Mouse (Mus musculus): ENCODE data around the gene Cpne9. TPM values are rescaled to one million over a fixed set of nuclear protein-coding genes. Genes with fewer than 3 reads are reported as not detected.

The Cpne9 gene
- polyA plus RNA-seq, 1 experiment, result not detected

DNA sequence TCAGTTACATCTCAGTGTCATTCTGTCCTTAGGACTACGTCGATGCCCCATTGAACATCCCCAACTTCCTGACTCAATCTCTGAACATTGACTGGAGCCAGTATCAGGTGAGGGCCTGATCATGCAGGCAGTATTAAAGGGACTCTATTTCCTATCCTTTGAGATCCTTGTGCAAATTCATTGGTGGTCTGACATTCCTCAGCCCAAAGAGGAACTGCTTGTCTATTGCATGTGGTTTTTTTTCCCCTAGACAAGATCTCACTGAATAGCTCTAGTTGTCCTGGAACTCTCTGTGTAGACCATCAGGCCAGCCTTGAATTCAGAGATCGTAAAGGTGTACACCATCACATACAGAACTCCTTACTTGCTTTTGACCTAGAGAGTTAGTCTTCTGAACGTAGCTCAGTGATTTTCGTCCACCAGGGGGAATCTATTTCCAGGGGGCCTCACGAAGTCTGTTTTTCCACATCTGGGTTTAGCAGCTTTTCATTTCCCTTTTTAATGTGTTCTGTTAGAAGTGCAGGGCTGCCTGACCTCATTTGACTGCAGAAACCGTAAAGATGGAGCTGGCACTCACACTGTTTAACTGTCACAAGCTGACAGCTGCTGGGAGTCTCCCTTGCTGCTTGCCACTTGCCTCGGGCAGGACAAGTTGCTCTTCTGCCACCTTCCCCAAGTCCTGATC is 20.8 kb upstream of the Cpne9 start:
- no peak overlapping the region for H3K27ac ChIP-seq (ENCODE audit: insufficient read depth, low read depth, low read length)
- TF ChIP-seq CTCF (IDR thresholded peaks at IDR 0.05; ENCODE audit: insufficient read depth, low read depth, low read length), result no peak
- no peak for TF ChIP-seq POLR2A (IDR thresholded peaks at IDR 0.05; ENCODE audit: insufficient read depth, low read depth, low read length)
- 78% methylated on average over 8 of the region's 8 CpGs for WGBS
- no peak overlapping the region for H3K4me3 ChIP-seq (ENCODE audit: insufficient read depth, low read depth, low read length)
- no peaks in the 10 kb centered on the region for H3K4me1 ChIP-seq (ENCODE audit: control insufficient read depth, insufficient read depth, low read length)

DNA sequence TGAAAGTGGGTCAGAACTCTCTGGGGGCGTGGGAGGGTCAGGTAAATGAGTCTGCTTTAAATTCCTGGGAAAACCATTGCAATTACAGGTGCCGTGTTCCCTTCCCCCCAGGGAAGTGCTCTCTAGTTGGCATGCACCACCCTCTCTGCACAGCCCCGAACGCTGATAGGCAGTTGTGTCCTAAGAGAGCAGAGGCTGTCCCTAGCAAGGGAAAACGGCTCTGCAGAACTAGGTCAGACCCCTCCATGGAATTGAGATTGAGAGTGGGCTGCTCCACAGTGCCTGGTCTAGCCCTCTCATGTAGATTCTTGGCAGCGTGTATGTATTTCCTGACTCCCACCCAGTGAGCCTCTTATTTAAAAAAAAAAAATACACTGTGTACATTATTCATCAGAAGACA is 18.6 kb upstream of the Cpne9 start:
- Histone ChIP-seq H3K4me3 (ENCODE audit: insufficient read depth, low read depth, low read length) (no peak overlapping the region), H3K4me1 (ENCODE audit: control insufficient read depth, insufficient read depth, low read length) (no peaks in the 10 kb centered on the region), H3K27ac (ENCODE audit: insufficient read depth, low read depth, low read length) (no peak overlapping the region)
- WGBS, result 77% methylated on average over 6 of the region's 6 CpGs
- no peak for TF ChIP-seq CTCF (IDR thresholded peaks at IDR 0.05; ENCODE audit: insufficient read depth, low read depth, low read length)
- no peak for TF ChIP-seq POLR2A (IDR thresholded peaks at IDR 0.05; ENCODE audit: insufficient read depth, low read depth, low read length)

DNA sequence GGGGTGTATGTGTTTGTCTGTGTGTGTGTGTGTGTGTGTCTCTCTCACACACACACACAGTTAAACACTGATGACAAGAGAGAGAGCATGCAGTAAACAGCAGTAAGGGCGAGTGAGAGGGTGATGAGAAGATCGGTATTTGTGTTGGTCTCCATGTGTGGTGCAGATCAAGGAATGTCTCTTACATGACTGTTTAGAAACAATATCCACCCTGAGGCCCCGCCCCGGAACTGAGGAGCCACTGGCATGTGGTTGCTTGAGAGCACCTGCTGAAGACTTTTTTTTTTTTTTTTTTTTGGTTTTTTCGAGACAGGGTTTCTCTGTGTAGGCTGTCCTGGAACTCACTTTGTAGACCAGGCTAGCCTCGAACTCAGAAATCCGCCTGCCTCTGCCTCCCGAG is 17.7 kb upstream of the Cpne9 start:
- no peak for TF ChIP-seq CTCF (IDR thresholded peaks at IDR 0.05; ENCODE audit: insufficient read depth, low read depth, low read length)
- TF ChIP-seq POLR2A (IDR thresholded peaks at IDR 0.05; ENCODE audit: insufficient read depth, low read depth, low read length), result no peak
- H3K27ac ChIP-seq (ENCODE audit: insufficient read depth, low read depth, low read length), result no peak overlapping the region
- no peaks in the 10 kb centered on the region for H3K4me1 ChIP-seq (ENCODE audit: control insufficient read depth, insufficient read depth, low read length)
- 93% methylated on average over 8 of the region's 8 CpGs for WGBS
- no peak overlapping the region for H3K4me3 ChIP-seq (ENCODE audit: insufficient read depth, low read depth, low read length)

DNA sequence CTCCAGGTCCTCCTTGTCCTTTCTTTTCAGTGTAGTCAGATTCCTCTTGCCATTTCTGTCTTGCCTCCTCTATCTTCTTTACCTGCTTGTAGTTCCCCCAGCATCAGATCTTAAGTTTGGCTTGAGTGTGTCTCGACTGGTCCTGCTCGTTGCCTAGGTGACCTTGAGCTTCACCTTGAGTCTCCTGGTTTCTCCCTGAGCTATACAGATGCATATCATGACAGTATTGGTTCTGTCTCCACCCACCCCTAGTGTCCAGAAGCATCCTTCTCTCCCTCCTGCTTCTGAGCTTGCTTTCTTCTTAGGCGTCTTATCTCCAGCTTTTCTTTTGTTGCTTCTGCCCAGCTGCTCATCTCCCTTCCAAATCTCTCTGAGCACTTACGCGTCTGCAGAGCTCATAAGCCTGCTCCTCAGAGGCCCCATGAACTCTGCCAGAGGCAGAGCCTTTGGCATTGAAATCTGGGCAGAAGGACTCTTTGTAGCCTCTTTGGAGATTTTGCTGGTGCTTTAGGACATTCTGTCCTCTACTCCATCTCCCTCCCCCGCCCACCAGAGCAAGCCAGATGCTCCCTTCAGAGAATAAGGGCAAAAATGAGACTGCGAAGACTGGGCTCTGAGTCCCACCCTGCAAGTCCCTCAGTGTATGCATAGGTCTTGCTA is 15.0 kb upstream of the Cpne9 start:
- no peaks in the 10 kb centered on the region for H3K4me1 ChIP-seq (ENCODE audit: control insufficient read depth, insufficient read depth, low read length)
- 84% methylated on average over 7 of the region's 7 CpGs for WGBS
- H3K27ac ChIP-seq (ENCODE audit: insufficient read depth, low read depth, low read length), result no peak overlapping the region
- no peak for TF ChIP-seq CTCF (IDR thresholded peaks at IDR 0.05; ENCODE audit: insufficient read depth, low read depth, low read length)
- TF ChIP-seq POLR2A (IDR thresholded peaks at IDR 0.05; ENCODE audit: insufficient read depth, low read depth, low read length), result no peak
- H3K4me3 ChIP-seq (ENCODE audit: insufficient read depth, low read depth, low read length), result no peak overlapping the region

DNA sequence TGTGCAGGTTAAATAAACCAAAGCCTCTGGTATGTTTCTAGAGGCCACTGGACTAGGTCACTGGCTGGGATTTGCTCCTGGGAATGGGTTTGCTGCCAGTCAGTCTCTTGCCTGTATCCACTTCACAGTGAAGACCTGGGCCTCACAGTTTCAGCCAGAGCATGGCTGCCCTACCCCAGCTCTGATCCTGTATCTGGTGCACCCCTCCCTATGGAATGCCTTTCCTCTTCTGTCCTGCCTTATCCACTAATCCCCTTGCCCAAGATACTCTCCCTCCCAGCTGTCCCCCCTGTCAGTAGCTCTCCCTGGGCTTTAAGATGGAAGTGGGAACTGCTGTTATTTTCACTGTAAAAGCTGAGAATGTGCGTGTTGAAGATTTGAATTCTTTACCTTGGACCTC is 14.1 kb upstream of the Cpne9 start:
- H3K4me1 ChIP-seq (ENCODE audit: control insufficient read depth, insufficient read depth, low read length), result no peaks in the 10 kb centered on the region
- no peak overlapping the region for H3K27ac ChIP-seq (ENCODE audit: insufficient read depth, low read depth, low read length)
- no peak overlapping the region for H3K4me3 ChIP-seq (ENCODE audit: insufficient read depth, low read depth, low read length)
- TF ChIP-seq POLR2A (IDR thresholded peaks at IDR 0.05; ENCODE audit: insufficient read depth, low read depth, low read length), result no peak
- WGBS, result 97% methylated on average over 1 of the region's 1 CpGs

DNA sequence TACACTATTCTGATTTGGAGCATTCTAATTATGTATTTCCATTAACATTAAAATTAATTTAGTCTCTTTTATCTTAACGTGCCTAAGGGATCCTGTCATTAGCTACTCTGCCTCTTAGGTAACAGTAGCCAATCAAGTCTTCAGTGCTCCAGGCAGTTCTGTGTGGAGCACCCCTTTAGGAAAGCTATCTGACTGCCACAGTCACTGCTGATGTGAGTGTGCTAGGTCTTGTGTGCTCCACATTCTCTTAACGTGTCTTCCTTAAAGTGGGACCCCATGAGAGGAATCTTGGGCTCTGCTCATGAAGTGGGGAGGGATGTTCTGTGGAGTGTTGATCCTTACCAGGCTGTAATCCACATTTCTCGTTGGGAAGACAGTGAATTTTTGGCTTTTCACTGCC is 9.7 kb upstream of the Cpne9 start:
- WGBS, result 64% methylated on average over 3 of the region's 3 CpGs

DNA sequence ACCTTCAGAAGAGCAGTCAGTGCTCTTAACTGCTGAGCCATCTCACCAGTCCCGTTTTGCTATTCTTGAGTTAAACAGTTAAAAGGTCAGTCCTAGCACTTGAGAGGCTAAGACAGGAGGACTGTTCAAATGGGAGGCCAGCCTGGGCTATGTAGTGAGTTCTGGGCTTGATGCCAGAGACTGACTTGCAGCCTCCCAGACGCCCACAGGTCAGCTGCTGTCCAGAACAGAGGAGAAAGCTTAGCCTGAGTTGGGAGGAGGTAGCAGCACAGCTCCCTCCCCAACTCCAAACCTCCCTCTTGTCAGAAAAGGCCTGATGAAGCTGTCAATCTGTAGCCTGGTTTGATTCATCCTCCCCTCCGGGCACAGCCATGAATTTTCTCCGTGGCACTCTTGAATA is 5.3 kb upstream of the Cpne9 start:
- Histone ChIP-seq H3K4me1 (ENCODE audit: control insufficient read depth, insufficient read depth, low read length) (no peaks in the 10 kb centered on the region), H3K27ac (ENCODE audit: insufficient read depth, low read depth, low read length) (no peak overlapping the region), H3K4me3 (ENCODE audit: insufficient read depth, low read depth, low read length) (no peak overlapping the region)
- 59% methylated on average over 4 of the region's 4 CpGs for WGBS
- TF ChIP-seq CTCF (IDR thresholded peaks at IDR 0.05; ENCODE audit: insufficient read depth, low read depth, low read length), result no peak
- TF ChIP-seq POLR2A (IDR thresholded peaks at IDR 0.05; ENCODE audit: insufficient read depth, low read depth, low read length), result no peak

More for the DNA sequence above, 9.7 kb upstream of the Cpne9 start:
- no peak overlapping the region for H3K27ac ChIP-seq (ENCODE audit: insufficient read depth, low read depth, low read length)
- no peak overlapping the region for H3K4me3 ChIP-seq (ENCODE audit: insufficient read depth, low read depth, low read length)
- no peaks in the 10 kb centered on the region for H3K4me1 ChIP-seq (ENCODE audit: control insufficient read depth, insufficient read depth, low read length)
- TF ChIP-seq POLR2A (IDR thresholded peaks at IDR 0.05; ENCODE audit: insufficient read depth, low read depth, low read length) (no peak), CTCF (IDR thresholded peaks at IDR 0.05; ENCODE audit: insufficient read depth, low read depth, low read length) (no peak)

DNA sequence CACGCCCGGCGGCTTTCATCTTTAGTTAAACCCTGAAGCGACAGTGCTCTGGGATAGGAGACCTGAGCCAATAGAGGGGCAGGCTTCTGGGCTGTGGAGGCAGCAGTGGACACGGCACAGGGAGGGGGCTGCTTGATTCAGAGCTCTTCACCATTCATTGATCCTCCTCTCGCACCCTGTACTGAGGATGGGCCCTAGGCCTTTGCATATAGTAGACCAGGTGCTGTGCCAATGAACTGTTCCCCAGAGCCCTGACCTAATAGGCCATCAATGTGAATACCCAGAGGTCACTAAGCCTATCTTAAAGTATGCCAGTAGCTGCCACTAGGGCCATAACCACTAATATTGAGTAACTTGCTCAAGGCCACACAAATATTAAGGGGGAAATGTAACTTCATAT is 431 bp upstream of the Cpne9 start:
- 85% methylated on average over 6 of the region's 6 CpGs for WGBS
- peaks cover 12% of the 10 kb centered on the region for H3K4me1 ChIP-seq (ENCODE audit: control insufficient read depth, insufficient read depth, low read length)
- no peak overlapping the region for H3K4me3 ChIP-seq (ENCODE audit: insufficient read depth, low read depth, low read length)
- no peak overlapping the region for H3K27ac ChIP-seq (ENCODE audit: insufficient read depth, low read depth, low read length)
- TF ChIP-seq CTCF (IDR thresholded peaks at IDR 0.05; ENCODE audit: insufficient read depth, low read depth, low read length) (no peak), POLR2A (IDR thresholded peaks at IDR 0.05; ENCODE audit: insufficient read depth, low read depth, low read length) (no peak)

DNA sequence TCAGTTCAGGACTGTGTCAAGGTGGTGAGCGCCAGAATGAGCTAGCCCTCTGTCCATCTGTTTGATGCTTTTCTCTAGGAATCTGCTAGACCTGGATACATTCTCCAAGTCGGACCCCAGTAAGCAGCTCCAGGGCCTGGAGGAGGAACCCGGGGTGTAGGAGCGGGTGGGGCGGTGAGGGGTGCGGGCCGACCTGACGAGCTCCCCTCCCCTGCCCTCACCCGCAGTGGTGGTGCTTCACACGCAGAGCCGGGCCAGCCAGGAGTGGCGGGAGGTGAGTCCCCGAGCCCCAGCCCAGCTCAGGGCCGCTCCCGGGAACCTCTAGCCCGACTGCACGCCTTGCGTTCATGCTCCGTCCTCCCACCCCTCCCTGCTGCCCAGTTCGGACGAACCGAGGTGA is 862 bp downstream of the Cpne9 start:
- no peak for TF ChIP-seq POLR2A (IDR thresholded peaks at IDR 0.05; ENCODE audit: insufficient read depth, low read depth, low read length)
- TF ChIP-seq CTCF (IDR thresholded peaks at IDR 0.05; ENCODE audit: insufficient read depth, low read depth, low read length), result no peak
- peaks cover 16% of the 10 kb centered on the region for H3K4me1 ChIP-seq (ENCODE audit: control insufficient read depth, insufficient read depth, low read length)
- H3K27ac ChIP-seq (ENCODE audit: insufficient read depth, low read depth, low read length), result no peak overlapping the region
- 3% methylated on average over 22 of the region's 22 CpGs for WGBS
- peak overlapping the region; percentile 45 for H3K4me3 ChIP-seq (ENCODE audit: insufficient read depth, low read depth, low read length)

All from olfactory bulb, adult 2 months (tissue).